Mouse (Mus musculus) erythroblast, embryonic 14.5 days (primary cell): ENCODE data around the gene 4930402F06Rik. TPM values are rescaled to one million over a fixed set of nuclear protein-coding genes. Genes with fewer than 3 reads are reported as not detected.

Source experiments
- H3K27me3 ChIP-seq: 2 replicates; pipeline ENCODE4 v1.6.1; 2012; ENCODE audit warnings: inconsistent platforms; ENCODE audit not compliant: control insufficient read depth
- H3K36me3 ChIP-seq: 2 replicates; pipeline ENCODE4 v1.6.1; 2012; ENCODE audit warnings: mild to moderate bottlenecking, inconsistent platforms; ENCODE audit not compliant: control insufficient read depth
- H3K4me1 ChIP-seq: 2 replicates; pipeline ENCODE4 v1.6.1; 2012; ENCODE audit warnings: inconsistent platforms; ENCODE audit not compliant: control insufficient read depth
- H3K4me3 ChIP-seq: replicated peaks from 2 replicates; pipeline ENCODE3; 2012; ENCODE audit warnings: moderate library complexity, mild to moderate bottlenecking, inconsistent platforms
- H3K9me3 ChIP-seq: 2 replicates; pipeline ENCODE4 v1.6.1; 2012; ENCODE audit warnings: low read length, inconsistent platforms, mixed read lengths; ENCODE audit not compliant: control insufficient read depth
- GATA1 ChIP-seq: IDR thresholded peaks from 2 replicates; pipeline ENCODE4 v1.6.1; 2012; ENCODE audit warnings: low read length, inconsistent platforms, mixed read lengths
- TAL1 ChIP-seq: IDR thresholded peaks from 3 replicates; pipeline ENCODE4 v1.6.1; 2012; ENCODE audit warnings: low read length, inconsistent platforms, mixed read lengths
- polyA plus RNA-seq: library from polyadenylated mRNA; stranded (reverse); fragments of >175 nt; gene quantifications from 2 replicates; pipeline ENCODE4 v1.2.3, GENCODE M21; 2012

Gene 4930402F06Rik
- polyA plus RNA-seq, 1 experiment: not detected

DNA sequence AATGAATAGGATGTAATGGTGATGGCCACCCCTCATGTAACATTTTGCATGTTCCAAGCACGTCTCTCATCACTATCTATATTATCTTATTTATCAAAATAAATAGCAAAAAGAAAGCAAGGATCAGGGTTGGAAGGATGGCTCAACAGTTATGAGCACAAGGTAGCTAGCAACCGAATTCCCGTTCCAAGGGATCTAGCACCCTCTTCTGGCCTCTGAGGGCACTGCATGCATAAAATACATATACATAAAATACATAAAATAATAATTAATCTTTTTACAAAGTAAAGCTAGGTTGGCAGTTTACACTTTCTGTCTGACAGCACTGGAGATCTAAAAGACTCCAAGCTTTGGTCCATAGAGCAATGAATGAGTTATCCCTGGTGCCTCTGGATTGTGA, 24.0 kb downstream of the 4930402F06Rik start:
- H3K36me3 ChIP-seq: no peaks in the 10 kb centered on the region
- H3K4me1 ChIP-seq: no peaks in the 10 kb centered on the region
- no peak for TF ChIP-seq GATA1
- no peak for TF ChIP-seq TAL1
- no peak overlapping the region for H3K4me3 ChIP-seq
- H3K27me3 ChIP-seq: peaks cover 2% of the 10 kb centered on the region
- H3K9me3 ChIP-seq: no peaks in the 10 kb centered on the region

DNA sequence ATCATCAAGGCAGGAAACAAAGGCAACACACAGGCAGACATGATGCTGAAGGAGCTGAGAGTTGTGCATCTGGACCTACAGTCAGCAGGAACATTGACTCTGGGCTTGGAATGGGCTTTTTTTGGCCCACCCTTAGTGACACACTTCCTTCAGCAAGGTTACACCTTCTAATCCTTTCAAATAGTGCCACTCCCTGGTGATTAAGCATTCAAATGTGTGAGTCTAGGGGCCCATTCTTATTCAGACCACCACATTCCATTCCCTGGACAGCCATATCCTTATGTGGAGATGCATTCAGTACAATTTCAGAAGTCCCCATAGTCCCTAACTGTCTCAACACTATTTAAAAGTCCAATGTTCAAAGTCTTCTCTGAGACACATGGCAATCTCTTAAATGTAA, 26.3 kb downstream of the 4930402F06Rik start:
- H3K27me3 ChIP-seq: peaks cover 2% of the 10 kb centered on the region; the same call in 1 of the 2 replicates
- no peaks in the 10 kb centered on the region for H3K4me1 ChIP-seq
- TF ChIP-seq TAL1: no peak
- no peak for TF ChIP-seq GATA1
- no peaks in the 10 kb centered on the region for H3K36me3 ChIP-seq
- H3K9me3 ChIP-seq: no peaks in the 10 kb centered on the region
- H3K4me3 ChIP-seq: no peak overlapping the region

DNA sequence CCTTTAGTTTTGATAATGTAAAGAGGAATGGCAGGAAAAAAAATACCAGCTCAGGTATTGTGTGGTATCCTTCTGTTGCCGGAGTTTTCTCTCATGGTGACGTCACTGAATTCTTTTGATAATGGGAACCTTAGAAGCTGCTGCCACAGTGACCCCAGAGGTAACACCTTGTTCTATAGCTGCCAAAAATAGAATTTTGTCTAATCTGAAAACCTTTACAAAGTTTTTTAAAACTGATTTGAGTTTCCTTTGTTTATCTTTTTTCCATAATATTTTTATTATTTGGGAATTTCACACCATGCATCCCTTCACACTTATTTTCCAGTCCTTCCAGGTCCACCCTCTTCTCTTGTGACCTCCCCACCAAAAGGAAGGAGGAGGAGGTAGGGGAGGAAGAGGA, 29.3 kb downstream of the 4930402F06Rik start, which contains the start of gene 4930568D16Rik:
TSS of gene 4930568D16Rik (minus strand) at position 101 of the 400 bp plus-strand sequence.
- no peak for TF ChIP-seq TAL1
- TF ChIP-seq GATA1: no peak

DNA sequence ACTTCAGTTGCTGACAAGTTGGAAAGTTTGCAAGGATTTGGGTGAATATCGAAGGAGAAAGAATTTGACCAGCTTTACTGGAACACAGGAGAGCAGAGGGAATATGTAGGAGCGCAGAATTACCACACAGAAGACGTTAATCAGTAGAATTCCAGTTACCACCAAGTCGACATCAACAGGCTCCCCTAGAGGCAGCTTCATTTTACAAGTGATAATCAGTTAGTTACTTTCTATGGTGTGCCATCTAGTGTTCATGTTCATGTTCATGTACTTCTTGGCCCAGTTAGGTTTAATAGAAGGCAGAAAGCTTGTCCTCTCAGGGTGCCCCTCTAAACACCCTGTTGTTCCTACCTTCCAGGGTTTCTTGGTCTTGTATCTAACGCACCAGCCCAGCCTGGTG, 47.8 kb downstream of the 4930402F06Rik start:
- H3K4me1 ChIP-seq: peaks cover 14% of the 10 kb centered on the region
- H3K36me3 ChIP-seq: no peaks in the 10 kb centered on the region
- TF ChIP-seq TAL1 (no peak), GATA1 (no peak)
- H3K9me3 ChIP-seq: no peaks in the 10 kb centered on the region
- 0 out of 2 replicates have a peak, but pooled peaks cover 9% of the 10 kb centered on the region for H3K27me3 ChIP-seq
- no peak overlapping the region for H3K4me3 ChIP-seq

More for the DNA sequence above, 29.3 kb downstream of the 4930402F06Rik start, which contains the start of gene 4930568D16Rik:
- Histone ChIP-seq H3K9me3 (peaks cover 4% of the 10 kb centered on the region), H3K4me3 (no peak within 1 kb of the TSS), H3K4me1 (no peaks in the 10 kb centered on the region), H3K27me3 (no peaks in the 10 kb centered on the region; the same call in 1 of the 2 replicates), H3K36me3 (no peaks in the 10 kb centered on the region)

DNA sequence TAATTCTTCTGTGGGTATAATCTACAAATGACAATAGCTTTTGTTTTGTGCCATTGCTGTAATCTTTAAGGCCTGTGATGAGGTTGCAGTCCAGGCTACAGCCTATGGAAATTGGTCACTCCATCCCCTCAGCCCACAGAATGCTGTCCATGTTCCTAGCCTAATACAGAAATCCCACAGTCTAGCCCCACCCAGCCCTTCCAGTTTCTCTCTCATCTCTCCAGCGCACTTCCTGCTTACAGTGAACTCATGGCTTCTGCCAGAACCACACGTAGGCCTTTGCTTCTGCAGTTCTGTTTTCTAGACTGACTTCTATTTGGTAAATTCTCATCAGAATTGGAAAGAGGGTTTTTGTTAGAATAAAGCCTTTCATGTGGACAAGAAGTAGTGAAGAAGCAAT, 51.0 kb downstream of the 4930402F06Rik start:
- Histone ChIP-seq H3K27me3 (peaks cover 8% of the 10 kb centered on the region; the same call in 1 of the 2 replicates), H3K9me3 (no peaks in the 10 kb centered on the region), H3K4me3 (no peak overlapping the region), H3K36me3 (no peaks in the 10 kb centered on the region), H3K4me1 (peaks cover 19% of the 10 kb centered on the region)
- TF ChIP-seq GATA1: no peak
- TF ChIP-seq TAL1: no peak

DNA sequence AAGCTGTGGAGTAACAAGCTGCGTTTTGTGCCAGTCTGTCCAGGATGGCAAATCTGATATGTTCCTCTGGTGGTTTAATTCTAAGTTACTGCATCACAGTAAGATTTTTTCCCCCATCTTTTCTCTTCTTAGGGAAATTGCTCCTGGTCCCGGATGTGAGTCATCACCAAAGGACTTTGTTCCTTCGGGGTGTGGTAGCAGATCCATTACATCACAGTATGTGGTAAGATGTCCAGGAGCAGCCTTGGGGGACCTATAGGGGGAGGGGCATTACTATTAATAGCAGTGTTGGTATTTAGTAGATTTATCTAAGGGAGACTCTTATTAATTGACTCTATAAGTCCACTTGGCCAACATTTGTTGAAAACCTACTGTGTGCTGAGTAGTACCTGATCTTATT, 54.4 kb downstream of the 4930402F06Rik start:
- TF ChIP-seq GATA1 (no peak), TAL1 (no peak)
- Histone ChIP-seq H3K36me3 (no peaks in the 10 kb centered on the region; the same call in 1 of the 2 replicates), H3K4me3 (no peak overlapping the region), H3K9me3 (no peaks in the 10 kb centered on the region), H3K4me1 (peaks cover 24% of the 10 kb centered on the region), H3K27me3 (peaks cover 5% of the 10 kb centered on the region; the same call in 1 of the 2 replicates)

DNA sequence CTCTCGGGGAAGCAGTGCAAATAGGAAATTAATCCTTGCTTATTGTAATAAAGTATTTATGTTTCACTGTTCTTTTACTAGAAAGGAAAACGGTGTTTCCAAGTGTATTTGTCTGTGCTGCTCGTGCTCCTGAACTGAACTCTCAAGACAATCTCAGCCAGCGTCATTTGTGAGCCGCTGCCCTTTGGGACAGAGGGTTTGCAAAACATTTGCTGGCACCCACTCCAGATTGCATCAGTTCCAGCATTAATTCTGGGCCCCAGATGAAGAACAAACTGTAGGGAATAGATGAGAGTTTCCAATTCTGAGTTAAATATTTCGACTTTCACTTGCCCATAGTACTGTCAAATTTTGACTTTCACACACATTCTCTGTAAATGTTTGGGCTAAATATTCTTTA, 58.3 kb downstream of the 4930402F06Rik start:
- H3K4me3 ChIP-seq: no peak overlapping the region
- no peak for TF ChIP-seq TAL1
- TF ChIP-seq GATA1: no peak
- peaks cover 26% of the 10 kb centered on the region for H3K36me3 ChIP-seq
- H3K27me3 ChIP-seq: peaks cover 2% of the 10 kb centered on the region; the same call in 1 of the 2 replicates
- peaks cover 32% of the 10 kb centered on the region for H3K4me1 ChIP-seq
- H3K9me3 ChIP-seq: no peaks in the 10 kb centered on the region

DNA sequence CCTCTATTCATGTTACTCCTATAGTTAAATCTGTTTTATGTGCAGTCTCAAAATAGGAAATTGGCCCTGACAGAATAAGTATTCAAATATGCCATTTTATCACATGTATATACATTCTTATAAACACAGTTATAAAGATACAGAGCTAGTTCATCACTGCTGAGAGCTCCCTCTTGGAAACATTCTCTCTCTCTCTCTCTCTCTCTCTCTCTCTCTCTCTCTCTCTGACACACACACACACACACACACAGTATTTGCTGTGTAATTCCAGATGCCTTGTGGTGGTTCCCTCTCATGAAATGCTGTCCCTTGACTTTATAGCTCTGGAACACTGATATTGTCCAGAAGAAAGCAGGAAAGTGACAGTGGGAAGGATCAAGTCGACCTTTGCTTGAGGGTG, 58.9 kb downstream of the 4930402F06Rik start:
- peaks cover 2% of the 10 kb centered on the region; the same call in 1 of the 2 replicates for H3K27me3 ChIP-seq
- TF ChIP-seq GATA1 (no peak), TAL1 (no peak)
- no peak overlapping the region for H3K4me3 ChIP-seq
- peaks cover 33% of the 10 kb centered on the region for H3K36me3 ChIP-seq
- H3K9me3 ChIP-seq: no peaks in the 10 kb centered on the region
- peaks cover 37% of the 10 kb centered on the region for H3K4me1 ChIP-seq

DNA sequence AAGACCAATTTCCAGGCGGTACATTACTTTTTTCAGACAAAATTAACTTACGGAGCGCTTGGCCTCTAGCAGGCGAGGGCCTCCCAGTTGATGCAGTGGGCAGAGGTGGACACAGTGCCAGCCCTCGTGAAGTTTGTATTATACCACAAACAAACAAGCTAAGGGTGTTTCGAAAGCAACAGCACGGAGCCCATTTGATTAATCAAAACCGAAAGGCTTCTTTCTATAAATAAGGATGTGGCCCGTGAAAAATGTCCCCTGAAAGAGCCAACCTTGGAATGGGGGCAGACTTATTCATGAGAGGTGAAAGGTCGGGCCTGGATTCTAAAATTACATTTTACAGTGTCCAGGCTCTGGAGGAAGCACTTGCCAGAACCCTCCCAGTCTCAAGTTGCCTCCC, 59.6 kb downstream of the 4930402F06Rik start:
- TF ChIP-seq GATA1: no peak
- no peak for TF ChIP-seq TAL1
- no peaks in the 10 kb centered on the region for H3K9me3 ChIP-seq

More for the DNA sequence above, 59.6 kb downstream of the 4930402F06Rik start:
- Histone ChIP-seq H3K36me3 (peaks cover 39% of the 10 kb centered on the region), H3K4me3 (peak overlapping the region; percentile 90), H3K4me1 (peaks cover 44% of the 10 kb centered on the region), H3K27me3 (peaks cover 2% of the 10 kb centered on the region; the same call in 1 of the 2 replicates)
